Mouse (Mus musculus) forebrain, embryonic 11.5 days (tissue): Measurements from ENCODE around the gene Dusp13. TPM values are rescaled to one million over a fixed set of nuclear protein-coding genes. Genes with fewer than 3 reads are reported as not detected.

Source experiments
- ATAC-seq: fragments of 200-750 bp; cut with Nextera tagmentation; replicated peaks from 2 replicates; pipeline ENCODE4 v1.8.0; 2017; ENCODE audit warnings: moderate TSS enrichment; ENCODE audit not compliant: low FRiP score
- DNase-seq: peaks from one replicate; pipeline ENCODE4 v3.0.0-alpha.2; 2017; ENCODE audit warnings: low spot score
- H3K27ac ChIP-seq: fragments of 300-500 bp; sonication (generic); 2 replicates; pipeline ENCODE4 v1.5.1; 2014; ENCODE audit warnings: low read depth, low read length
- H3K27me3 ChIP-seq: fragments of 300-500 bp; sonication (generic); 2 replicates; pipeline ENCODE4 v1.6.1; 2014; ENCODE audit warnings: mild to moderate bottlenecking, low read length, mixed read lengths; ENCODE audit not compliant: control insufficient read depth, insufficient read depth
- H3K36me3 ChIP-seq: fragments of 300-500 bp; sonication (generic); 2 replicates; pipeline ENCODE4 v1.6.1; 2014; ENCODE audit warnings: mild to moderate bottlenecking, low read length, moderate library complexity, mixed read lengths; ENCODE audit not compliant: control insufficient read depth, insufficient read depth
- H3K4me1 ChIP-seq: fragments of 300-500 bp; sonication (generic); replicated peaks from 2 replicates; pipeline ENCODE4 v1.6.1; 2014; ENCODE audit warnings: low read length, mixed read lengths; ENCODE audit not compliant: control insufficient read depth, insufficient read depth
- H3K4me2 ChIP-seq: fragments of 300-500 bp; sonication (generic); 2 replicates; pipeline ENCODE4 v1.6.1; 2014; ENCODE audit warnings: low read depth, mild to moderate bottlenecking, low read length, moderate library complexity, mixed read lengths; ENCODE audit not compliant: severe bottlenecking
- H3K4me3 ChIP-seq: fragments of 300-500 bp; sonication (generic); 2 replicates; pipeline ENCODE4 v1.5.1; 2014; ENCODE audit warnings: low read depth, low read length
- H3K9ac ChIP-seq: fragments of 300-500 bp; sonication (generic); 2 replicates; pipeline ENCODE4 v1.6.1; 2014; ENCODE audit warnings: low read length
- H3K9me3 ChIP-seq: fragments of 300-500 bp; sonication (generic); 2 replicates; pipeline ENCODE4 v1.6.1; 2016; ENCODE audit warnings: low read length, mixed read lengths; ENCODE audit not compliant: control insufficient read depth
- WGBS: fragments of 180-500 bp; shearing (Covaris S2); extraction: QIAGEN DNeasy Blood & Tissue Kit; methylation state at CpG from one replicate; pipeline ENCODE4 v1.1.7; 2014; 5-methylcytosine and 5-hydroxymethylcytosine counted together
- polyA plus RNA-seq: library from polyadenylated mRNA; unstranded; fragments of >200 nt; fragmentation: Nextera tagmentation; extraction: Ambion mirVana; gene quantifications from 2 replicates; pipeline ENCODE4 v1.2.1, GENCODE M21; 2014

Dusp13 gene
- polyA plus RNA-seq, 1 experiment from 2014 or later, result not detected

DNA sequence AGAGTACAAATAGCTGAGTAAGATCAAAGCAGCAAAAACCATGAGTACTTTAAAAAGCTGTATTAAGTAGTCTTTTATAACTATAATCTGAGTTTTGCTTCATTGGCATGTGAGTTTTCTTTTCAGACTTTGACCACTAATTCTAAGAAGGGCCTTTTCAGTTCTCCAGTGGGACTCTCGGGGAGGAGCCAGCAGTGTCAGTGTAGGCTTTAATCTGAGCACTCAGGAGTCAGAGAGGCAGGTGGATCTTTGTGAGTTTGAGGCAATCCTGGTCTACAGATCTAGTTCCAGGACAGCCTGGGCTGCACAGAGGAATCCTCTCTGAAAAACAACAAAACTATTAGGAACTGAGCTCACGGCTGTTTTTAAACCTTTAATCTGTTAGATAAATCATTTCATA is 23.0 kb upstream of the Dusp13 start:
- Histone ChIP-seq H3K9me3 (no peaks in the 10 kb centered on the region), H3K27me3 (no peaks in the 10 kb centered on the region), H3K4me3 (no peak overlapping the region), H3K27ac (no peak overlapping the region), H3K9ac (no peak overlapping the region), H3K36me3 (no peaks in the 10 kb centered on the region), H3K4me1 (peaks cover 6% of the 10 kb centered on the region), H3K4me2 (no peak overlapping the region)
- DNase-seq (no peak), ATAC-seq (no peak)
- WGBS, result 75% methylated on average over 2 of the region's 2 CpGs

DNA sequence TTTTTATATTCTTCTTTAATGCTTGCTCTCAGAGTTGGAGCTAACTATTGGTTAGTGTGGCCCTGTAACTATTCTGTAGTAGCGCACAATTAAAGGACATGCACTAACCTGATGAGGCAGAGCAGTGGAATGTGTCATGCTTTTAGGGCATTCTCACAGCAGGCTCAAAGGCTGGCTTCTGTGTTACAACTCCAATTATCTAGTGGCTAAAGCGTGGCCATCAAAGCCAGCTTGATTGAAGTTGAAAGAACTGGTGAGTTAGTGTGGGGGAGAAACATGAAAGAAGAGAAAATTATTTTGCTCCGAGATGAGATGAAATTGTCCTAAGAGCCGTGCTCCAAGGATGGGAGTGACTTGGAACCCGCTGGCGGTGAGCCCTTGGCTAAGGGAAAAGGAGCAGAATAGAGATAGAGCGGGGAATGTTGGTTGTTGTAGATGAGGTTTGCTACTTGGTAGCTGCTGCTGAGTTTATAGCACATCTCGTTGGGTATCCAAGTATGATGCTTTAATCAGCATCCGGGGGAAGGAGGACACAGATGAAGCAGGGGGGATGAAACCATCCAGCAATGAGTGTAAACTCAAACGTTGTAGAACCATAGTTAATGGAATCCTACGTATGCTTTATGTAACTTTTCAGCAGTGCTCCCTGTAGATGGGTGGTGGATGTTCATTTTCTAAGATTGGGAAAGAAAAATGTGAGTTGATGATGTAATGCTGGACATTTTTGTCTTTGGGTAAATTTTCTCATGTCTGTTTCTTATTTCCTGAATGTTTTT is 21.7 kb upstream of the Dusp13 start:
- H3K36me3 ChIP-seq, result no peaks in the 10 kb centered on the region
- DNase-seq (no peak), ATAC-seq (no peak)
- 75% methylated on average over 11 of the region's 11 CpGs for WGBS
- H3K9ac ChIP-seq, result no peak overlapping the region
- H3K4me3 ChIP-seq, result no peak overlapping the region
- H3K4me2 ChIP-seq, result no peak overlapping the region
- no peaks in the 10 kb centered on the region for H3K9me3 ChIP-seq
- H3K27ac ChIP-seq, result no peak overlapping the region
- peaks cover 15% of the 10 kb centered on the region for H3K4me1 ChIP-seq
- H3K27me3 ChIP-seq, result no peaks in the 10 kb centered on the region

DNA sequence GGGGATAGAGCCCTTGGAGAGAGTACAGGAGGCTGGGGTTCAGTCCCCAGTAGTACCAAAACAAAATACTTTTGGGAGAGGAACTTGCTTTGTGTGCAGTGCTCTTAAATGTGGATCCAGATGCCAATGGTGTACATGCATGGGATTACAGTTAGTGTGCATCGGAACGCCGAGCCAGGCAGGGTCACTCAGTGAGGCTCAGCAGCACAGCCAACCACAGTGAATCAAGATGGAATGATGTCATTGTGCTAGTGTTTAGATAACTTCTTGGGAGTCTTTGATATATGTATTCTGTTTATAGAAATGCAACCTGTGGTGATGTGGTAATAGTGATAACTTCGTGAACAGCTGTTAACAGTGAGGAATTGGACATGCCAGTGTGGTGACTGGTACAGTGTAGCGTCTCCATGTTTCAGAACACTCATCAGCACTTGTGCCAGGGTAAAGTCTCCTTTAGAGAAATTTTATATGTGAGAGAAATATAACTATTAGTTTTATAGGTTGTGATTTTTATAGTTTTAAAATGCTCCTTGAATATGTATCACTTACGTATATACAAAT is 15.5 kb upstream of the Dusp13 start:
- no peak overlapping the region for H3K4me2 ChIP-seq
- H3K27me3 ChIP-seq, result no peaks in the 10 kb centered on the region
- 94% methylated on average over 6 of the region's 6 CpGs for WGBS
- H3K27ac ChIP-seq, result no peak overlapping the region
- no peaks in the 10 kb centered on the region for H3K36me3 ChIP-seq
- no peak for DNase-seq
- no peak for ATAC-seq
- peaks cover 15% of the 10 kb centered on the region for H3K4me1 ChIP-seq
- no peak overlapping the region for H3K9ac ChIP-seq
- H3K4me3 ChIP-seq, result no peak overlapping the region
- no peaks in the 10 kb centered on the region for H3K9me3 ChIP-seq

DNA sequence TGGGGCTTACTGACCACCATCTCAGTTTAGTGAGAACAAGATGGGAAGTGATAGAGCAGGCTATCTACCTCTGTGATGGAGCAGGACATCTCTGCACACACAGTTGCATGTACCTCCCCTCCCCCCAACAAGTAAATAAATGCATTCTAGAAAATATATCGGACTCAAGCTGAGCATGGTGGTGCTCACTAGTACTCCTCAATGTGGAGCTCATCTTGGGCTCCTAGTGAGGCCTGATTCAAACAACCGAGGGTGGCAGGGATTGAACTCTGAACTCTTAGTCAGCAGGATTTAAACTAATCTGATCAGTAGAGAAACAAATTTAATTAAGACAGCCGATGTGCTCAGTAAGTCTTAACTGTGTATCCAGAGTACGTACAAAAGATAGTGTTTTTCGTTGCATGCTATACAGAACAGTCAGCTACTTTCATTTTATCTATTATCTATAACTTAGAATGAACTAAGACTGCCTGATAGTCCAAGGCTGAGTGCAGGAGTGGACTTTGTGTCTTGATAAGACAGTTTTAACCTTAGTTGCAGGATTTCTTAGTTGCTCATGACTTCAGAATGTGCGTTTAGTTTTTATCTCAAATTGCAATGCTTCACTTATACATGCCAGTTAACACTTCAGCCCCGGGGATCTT is 14.9 kb upstream of the Dusp13 start:
- Histone ChIP-seq H3K9ac (no peak overlapping the region), H3K4me2 (no peak overlapping the region), H3K27ac (no peak overlapping the region), H3K4me1 (peaks cover 15% of the 10 kb centered on the region), H3K9me3 (no peaks in the 10 kb centered on the region), H3K27me3 (no peaks in the 10 kb centered on the region), H3K36me3 (no peaks in the 10 kb centered on the region), H3K4me3 (no peak overlapping the region)
- no peak for ATAC-seq
- 75% methylated on average over 7 of the region's 7 CpGs for WGBS
- DNase-seq, result no peak

DNA sequence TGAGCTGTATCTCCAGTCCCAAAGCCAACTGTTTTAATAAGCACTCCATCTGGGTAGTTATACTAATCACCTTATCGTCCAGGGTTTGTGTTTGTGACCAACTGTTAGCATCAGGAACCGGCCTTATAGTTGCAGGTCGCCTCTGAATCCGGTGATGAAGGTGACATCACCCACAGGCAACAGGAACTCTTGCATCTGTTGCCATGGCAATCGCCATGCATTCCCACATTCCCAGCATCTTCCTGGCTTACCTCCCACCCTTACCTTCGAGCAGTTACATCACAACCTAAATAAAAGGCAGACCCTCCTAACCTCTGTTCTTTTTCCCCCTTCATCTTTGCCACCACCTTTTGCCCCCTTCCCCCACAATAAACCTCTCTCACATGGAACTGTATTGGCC is 13.7 kb upstream of the Dusp13 start:
- Histone ChIP-seq H3K27me3 (no peaks in the 10 kb centered on the region), H3K4me3 (no peak overlapping the region), H3K4me2 (no peak overlapping the region), H3K27ac (no peak overlapping the region), H3K4me1 (peaks cover 14% of the 10 kb centered on the region), H3K9ac (no peak overlapping the region), H3K9me3 (no peaks in the 10 kb centered on the region), H3K36me3 (no peaks in the 10 kb centered on the region)
- no peak for DNase-seq
- no peak for ATAC-seq
- 85% methylated on average over 6 of the region's 6 CpGs for WGBS

DNA sequence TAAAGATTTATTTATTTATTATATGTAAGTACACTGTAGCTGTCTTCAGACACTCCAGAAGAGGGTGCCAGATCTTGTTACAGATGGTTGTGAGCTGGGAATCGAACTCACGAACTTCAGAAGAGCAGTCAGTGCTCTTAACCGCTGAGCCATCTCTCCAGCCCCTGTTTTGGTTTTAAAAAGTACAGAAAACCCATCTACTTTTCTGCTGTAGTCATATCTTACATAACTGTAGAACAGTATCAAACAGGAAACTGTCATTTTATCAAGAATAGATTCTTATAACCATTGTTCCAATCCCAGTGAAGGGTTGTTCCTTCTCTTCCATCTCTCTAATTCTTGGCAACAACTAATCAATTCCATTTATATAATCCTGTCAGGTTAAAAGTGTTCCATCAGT is 12.8 kb upstream of the Dusp13 start:
- Histone ChIP-seq H3K4me3 (no peak overlapping the region), H3K27ac (no peak overlapping the region), H3K27me3 (no peaks in the 10 kb centered on the region), H3K9me3 (no peaks in the 10 kb centered on the region), H3K4me1 (peaks cover 7% of the 10 kb centered on the region; the same call in 1 of the 2 replicates), H3K9ac (no peak overlapping the region), H3K4me2 (no peak overlapping the region), H3K36me3 (no peaks in the 10 kb centered on the region)
- 97% methylated on average over 3 of the region's 3 CpGs for WGBS
- DNase-seq, result no peak
- no peak for ATAC-seq

DNA sequence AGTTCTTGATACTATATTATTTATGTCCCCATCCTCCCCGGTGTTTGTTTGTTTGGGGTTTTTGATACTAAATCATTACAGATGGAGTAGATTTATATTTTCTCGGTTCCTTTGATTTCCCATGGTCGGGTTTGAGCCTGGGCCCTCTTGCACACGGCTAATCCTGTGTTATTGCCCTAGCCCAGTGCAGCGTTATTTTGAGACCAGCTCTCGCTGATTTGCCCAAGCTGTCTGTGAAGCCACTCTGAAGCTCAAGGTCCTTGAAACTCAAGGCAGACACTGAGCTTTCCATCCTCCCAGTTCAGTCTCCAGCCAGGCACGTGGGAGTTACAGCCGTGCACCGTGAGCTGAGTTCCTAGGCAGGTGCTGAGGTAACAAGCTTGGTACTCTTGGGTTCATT is 10.6 kb upstream of the Dusp13 start:
- no peak overlapping the region for H3K4me2 ChIP-seq
- ATAC-seq (no peak), DNase-seq (no peak)
- H3K9me3 ChIP-seq, result no peaks in the 10 kb centered on the region
- H3K4me3 ChIP-seq, result no peak overlapping the region
- WGBS, result 93% methylated on average over 9 of the region's 9 CpGs
- no peaks in the 10 kb centered on the region for H3K4me1 ChIP-seq
- H3K27me3 ChIP-seq, result no peaks in the 10 kb centered on the region
- no peaks in the 10 kb centered on the region for H3K36me3 ChIP-seq
- H3K27ac ChIP-seq, result no peak overlapping the region
- H3K9ac ChIP-seq, result no peak overlapping the region

DNA sequence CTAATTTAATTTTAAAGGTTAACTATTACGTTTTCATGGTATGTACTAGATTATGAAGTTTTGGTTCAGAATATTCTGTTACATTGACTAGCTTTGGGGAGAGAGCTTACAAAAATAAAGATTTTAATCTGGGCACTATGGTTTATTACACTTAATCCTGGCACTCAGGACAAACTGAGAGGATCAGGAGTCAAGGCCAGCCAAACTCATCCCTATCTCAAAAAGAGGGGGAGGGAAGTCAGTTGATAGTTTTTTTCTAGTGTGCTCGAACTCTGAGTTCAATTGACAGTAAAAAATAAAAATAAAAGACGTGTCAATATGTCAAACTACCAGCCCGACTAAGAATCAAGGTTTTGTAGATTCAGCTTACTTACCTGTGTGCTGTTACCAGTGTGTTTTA is 2.4 kb upstream of the Dusp13 start:
- 79% methylated on average over 4 of the region's 4 CpGs for WGBS
- ATAC-seq (no peak), DNase-seq (no peak)
- Histone ChIP-seq H3K27me3 (no peaks in the 10 kb centered on the region), H3K4me1 (no peaks in the 10 kb centered on the region), H3K9ac (no peak overlapping the region), H3K9me3 (no peaks in the 10 kb centered on the region), H3K4me2 (no peak overlapping the region), H3K4me3 (no peak overlapping the region), H3K27ac (no peak overlapping the region), H3K36me3 (no peaks in the 10 kb centered on the region)
